Mouse (Mus musculus): ENCODE results near the gene C1s1.

- TF ChIP-seq CHD1 (IDR thresholded peaks at IDR 0.05; ENCODE audit: low read depth, low read length) (no peak), CTCF (conservative IDR thresholded peaks at IDR 0.05 in 1 of 2, IDR thresholded peaks at IDR 0.05 in 1 of 2; ENCODE audit: low read depth in 2 of 2, low read length in 2 of 2) (no peak), EP300 (IDR thresholded peaks at IDR 0.05; ENCODE audit: low read length) (no peak), NELFE (IDR thresholded peaks at IDR 0.05; ENCODE audit: low read depth, low read length) (no peak), POLR2A (IDR thresholded peaks at IDR 0.05; ENCODE audit: low read depth, low read length) (no peak), MAFK (IDR thresholded peaks at IDR 0.05; ENCODE audit: insufficient replicate concordance, low read length) (no peak), JUN (IDR thresholded peaks at IDR 0.05; ENCODE audit: insufficient read depth, low read depth, low read length) (no peak), SMC3 (IDR thresholded peaks at IDR 0.05; ENCODE audit: low read depth, low read length) (no peak)
Observed at GRCm38 (mm10) chr6:124493886-124494285, 48.3 kb downstream of the C1s1 start.

Measured in CH12.LX (cell line).